Mouse (Mus musculus) heart, embryonic 16.5 days (tissue): ENCODE measurements around the gene Tm4sf20. TPM values are rescaled to one million over a fixed set of nuclear protein-coding genes. Genes with fewer than 3 reads are reported as not detected.

Experiments used
- polyA plus RNA-seq: library from polyadenylated mRNA; unstranded; fragments of >200 nt; fragmentation: Nextera tagmentation; extraction: Ambion mirVana; gene quantifications from 2 replicates; pipeline ENCODE4 v1.2.1, GENCODE M21; 2015

The Tm4sf20 gene
- polyA plus RNA-seq, 1 experiment from 2014 or later, result 0.67 TPM

Other genes starting within 250 kb of the Tm4sf20 start
- 0.67 and 1.4 TPM in 2 replicates for gene Col4a4, start 181.6 kb downstream of the Tm4sf20 start, polyA plus RNA-seq
- gene Col4a3, start 181.5 kb downstream of the Tm4sf20 start, polyA plus RNA-seq, result 0.59 and 0.95 TPM in 2 replicates
- gene Mff, start 43.6 kb downstream of the Tm4sf20 start, polyA plus RNA-seq, result 237 and 262 TPM in 2 replicates
- not detected in 2 replicates for gene Gm47791, start 2.8 kb upstream of the Tm4sf20 start, polyA plus RNA-seq
- gene Agfg1, start 71.0 kb upstream of the Tm4sf20 start, polyA plus RNA-seq, result 30.0 and 30.4 TPM in 2 replicates
- not detected in 2 replicates for gene A030005L19Rik, start 144.9 kb upstream of the Tm4sf20 start, polyA plus RNA-seq
- not detected in 2 replicates for gene A030014E15Rik, start 156.5 kb upstream of the Tm4sf20 start, polyA plus RNA-seq
- gene Gm6217, start 162.9 kb upstream of the Tm4sf20 start, polyA plus RNA-seq, result not detected in 2 replicates
- not detected in 2 replicates for gene A030003K21Rik, start 174.9 kb upstream of the Tm4sf20 start, polyA plus RNA-seq
- gene Gm7544, start 187.6 kb upstream of the Tm4sf20 start, polyA plus RNA-seq, result not detected in 2 replicates
- gene Gm47955, start 191.8 kb upstream of the Tm4sf20 start, polyA plus RNA-seq, result not detected in 2 replicates
- not detected in 2 replicates for gene Gm47959, start 232.1 kb upstream of the Tm4sf20 start, polyA plus RNA-seq